In genomic region chr13:112578041-112578440, GRCm38 (mm10) we compare ENCODE assay signal across 7 mouse cellular contexts. TPM values are rescaled to one million over a fixed set of nuclear protein-coding genes. Genes with fewer than 3 reads are reported as not detected.
DNase-seq lines count a peak whose midpoint lies in the region; TF ChIP-seq lines count a peak whose summit lies in the region.
"Not testable (repeated sequence)": the region's sequence is repeated elsewhere in the genome, so short reads cannot be mapped to it uniquely, and the experiment has no call there.

No protein-coding gene starts in this region.

- H3K4me3 ChIP-seq in layer of hippocampus, adult 2 months = not testable (repeated sequence)

- TF ChIP-seq CTCF in layer of hippocampus, adult 2 months (conservative IDR thresholded peaks at IDR 0.05) = not testable (repeated sequence)

- H3K27ac ChIP-seq in layer of hippocampus, adult 2 months = not testable (repeated sequence)

- DNase-seq in adrenal gland, postnatal 4 days (ENCODE audit: low spot score in 2 of 2) = peak; percentile 100
- peak; percentile 100 for DNase-seq in frontal cortex, postnatal 25 days (ENCODE audit: low spot score in 2 of 2)
- DNase-seq in heart, postnatal 14 days = peak; percentile 100
- DNase-seq in layer of hippocampus, adult 2 months (ENCODE audit: low spot score in 2 of 2) = peak; percentile 100
- DNase-seq in left cerebral cortex, postnatal 36 days (ENCODE audit: low spot score in 2 of 2) = peak; percentile 100
- DNase-seq in ovary, postnatal 14 days (ENCODE audit: low spot score) = peak; percentile 100
- DNase-seq in testis, postnatal 14 days (ENCODE audit: low spot score) = peak; percentile 98

- intact Hi-C loops in heart, postnatal 14 days (cut with DNase I); left cerebral cortex, postnatal 36 days (cut with DNase I): not testable (repeated sequence)

RNA-seq across cellular contexts. Expression of gene Il31ra, which starts 16.1 kb away (rescaled TPM):
- total RNA-seq in adrenal gland, postnatal 4 days (2021) = under 1 TPM; 0.48 to 0.76 TPM
- total RNA-seq in heart, postnatal 14 days (2021) = under 1 TPM in 1 of 2 experiments, not detected in 1; 0.07 TPM
- total RNA-seq in layer of hippocampus, adult 2 months (2021) = under 1 TPM; 0.15 to 0.22 TPM
- under 1 TPM in 1 of 2 experiments, not detected in 1; 0.75 TPM for total RNA-seq in left cerebral cortex, postnatal 36 days (2021)
